ENCODE assay signal across 14 mouse cellular contexts in genomic region chr16:95455461-95455860, GRCm38 (mm10).
DNase-seq lines count a peak whose midpoint lies in the region; ATAC-seq and TF ChIP-seq lines count a peak whose summit lies in the region.
"Had no signal": no experiment of that assay in that cellular context is flagged by ENCODE, and none has a peak within 500 bp of the region (broad histone marks: within the 10 kb centered on the region; RNA-seq: fewer than 3 reads in every experiment).

No protein-coding gene starts in this region.

- DNase-seq in heart, postnatal 14 days: no peak
- DNase-seq in liver, adult 2 months (ENCODE audit: extremely low read depth, low read depth, low spot score): no peak
- no peak for DNase-seq in liver
- DNase-seq in left cerebral cortex, adult 8-10 months (ENCODE audit: low spot score in 2 of 2): no peak
- DNase-seq: cerebellum, adult 8-10 months; kidney, adult 11 months; midbrain, embryonic 14.5 days had no signal

- intact Hi-C loops in heart, postnatal 14 days (cut with DNase I): loop anchor here (5.0 kb wide), 1 partner anchor 247 kb away; the partner anchor contains the start of gene Ets2

- no peak for ATAC-seq in heart, embryonic 15.5 days (replicated peaks; ENCODE audit: insufficient number of reproducible peaks, insufficient read depth, low FRiP score, low read depth)
- no peak for ATAC-seq in liver, embryonic 12.5 days
- ATAC-seq in midbrain, embryonic 13.5 days: no peak
- ATAC-seq: activated CD4-positive, CD25-positive, alpha-beta regulatory T cell, adult 4 months had no signal

- 0 out of 2 replicates have a peak overlapping the region, but pooled peaks have one; percentile 18 for H3K27ac ChIP-seq in heart, embryonic 15.5 days
- peak overlapping the region; percentile 70; the same call in 1 of the 2 replicates for H3K27ac ChIP-seq in liver, adult 2 months (replicated peaks; ENCODE audit: insufficient read depth, low read depth, low read length)
- peak overlapping the region; percentile 82 for H3K27ac ChIP-seq in brown adipose tissue, adult 24 weeks (replicated peaks; ENCODE audit: low read depth, low read length)
- H3K27ac ChIP-seq in liver, embryonic 12.5 days: no peak overlapping the region; the same call in 1 of the 2 replicates
- no peak overlapping the region for H3K27ac ChIP-seq in midbrain, embryonic 13.5 days
- H3K27ac ChIP-seq: neural tube, embryonic 12.5 days had no signal

- no peaks in the 10 kb centered on the region for H3K36me3 ChIP-seq in heart, embryonic 15.5 days
- no peaks in the 10 kb centered on the region for H3K36me3 ChIP-seq in liver, adult 2 months (ENCODE audit: control insufficient read depth, insufficient read depth, low read length)
- H3K36me3 ChIP-seq in liver, embryonic 12.5 days: no peaks in the 10 kb centered on the region
- H3K36me3 ChIP-seq in midbrain, embryonic 13.5 days: no peaks in the 10 kb centered on the region
- H3K36me3 ChIP-seq: hindbrain, embryonic 10.5 days; neural tube, embryonic 12.5 days had no signal

- no peak for TF ChIP-seq CTCF in liver, adult 2 months (IDR thresholded peaks at IDR 0.05; ENCODE audit: low read depth, low read length)

- H3K4me1 ChIP-seq in heart, embryonic 15.5 days (replicated peaks): no peaks in the 10 kb centered on the region; the same call in 1 of the 2 replicates
- no peaks in the 10 kb centered on the region; the same call in 1 of the 2 replicates for H3K4me1 ChIP-seq in liver, adult 2 months (ENCODE audit: control insufficient read depth, insufficient read depth, low read length)
- H3K4me1 ChIP-seq in brown adipose tissue, adult 24 weeks (ENCODE audit: control insufficient read depth, insufficient read depth, insufficient read length, low read length): peaks cover 4% of the 10 kb centered on the region
- peaks cover 5% of the 10 kb centered on the region; the same call in 1 of the 2 replicates for H3K4me1 ChIP-seq in liver, embryonic 12.5 days
- H3K4me1 ChIP-seq in midbrain, embryonic 13.5 days (replicated peaks): no peaks in the 10 kb centered on the region
- H3K4me1 ChIP-seq: neural tube, embryonic 12.5 days had no signal

- H3K9me3 ChIP-seq in heart, embryonic 15.5 days (replicated peaks): no peaks in the 10 kb centered on the region
- no peaks in the 10 kb centered on the region for H3K9me3 ChIP-seq in liver, embryonic 12.5 days (replicated peaks)
- H3K9me3 ChIP-seq in midbrain, embryonic 13.5 days: no peaks in the 10 kb centered on the region
- H3K9me3 ChIP-seq: hindbrain, embryonic 10.5 days; neural tube, embryonic 12.5 days had no signal

- 78% methylated on average over 5 of the region's 5 CpGs for WGBS in heart, embryonic 15.5 days
- WGBS in liver, adult 2 months: 85% methylated on average over 5 of the region's 5 CpGs
- 57% methylated on average over 5 of the region's 5 CpGs for whole genome bisulfite sequencing in liver, embryonic 12.5 days (ENCODE audit: insufficient replicate concordance)
- WGBS in midbrain, embryonic 13.5 days: 94% methylated on average over 5 of the region's 5 CpGs

- 0 out of 2 replicates have a peak, but pooled peaks cover 4% of the 10 kb centered on the region for H3K79me2 ChIP-seq in liver, adult 2 months (ENCODE audit: control insufficient read depth, insufficient read depth, low read length)

- 0 out of 2 replicates have a peak overlapping the region, but pooled peaks have one; percentile 14 for H3K9ac ChIP-seq in heart, embryonic 15.5 days
- H3K9ac ChIP-seq in liver, adult 2 months (ENCODE audit: low read depth, low read length): peak overlapping the region; percentile 63; the same call in 1 of the 2 replicates
- no peak overlapping the region for H3K9ac ChIP-seq in liver, embryonic 12.5 days
- no peak overlapping the region for H3K9ac ChIP-seq in midbrain, embryonic 13.5 days (replicated peaks)
- H3K9ac ChIP-seq: neural tube, embryonic 12.5 days had no signal

- H3K4me2 ChIP-seq in heart, embryonic 15.5 days: peak overlapping the region; percentile 50
- H3K4me2 ChIP-seq in liver, embryonic 12.5 days: peak overlapping the region; percentile 46
- no peak overlapping the region for H3K4me2 ChIP-seq in midbrain, embryonic 13.5 days (replicated peaks)
- H3K4me2 ChIP-seq: neural tube, embryonic 12.5 days had no signal

- no peak for TF ChIP-seq POLR2A in liver, adult 2 months (IDR thresholded peaks at IDR 0.05; ENCODE audit: extremely low read depth, insufficient read depth, low read length)

- H3K4me3 ChIP-seq in heart, embryonic 15.5 days: peak overlapping the region; percentile 45
- H3K4me3 ChIP-seq in liver, adult 2 months (ENCODE audit: insufficient read depth, low read depth, low read length): peak overlapping the region; percentile 56
- H3K4me3 ChIP-seq in brown adipose tissue, adult 24 weeks (ENCODE audit: insufficient read depth, low read depth, low read length): peak overlapping the region; percentile 75
- peak overlapping the region; percentile 17; the same call in 1 of the 2 replicates for H3K4me3 ChIP-seq in liver, embryonic 12.5 days
- H3K4me3 ChIP-seq in midbrain, embryonic 13.5 days (replicated peaks): no peak overlapping the region
- H3K4me3 ChIP-seq: hindbrain, embryonic 10.5 days; neural tube, embryonic 12.5 days had no signal

- no peaks in the 10 kb centered on the region for H3K27me3 ChIP-seq in heart, embryonic 15.5 days
- no peaks in the 10 kb centered on the region for H3K27me3 ChIP-seq in liver, adult 2 months (ENCODE audit: control insufficient read depth, insufficient read depth, low read length)
- peaks cover 29% of the 10 kb centered on the region for H3K27me3 ChIP-seq in liver, embryonic 12.5 days (replicated peaks)
- H3K27me3 ChIP-seq in midbrain, embryonic 13.5 days: no peaks in the 10 kb centered on the region
- H3K27me3 ChIP-seq: neural tube, embryonic 12.5 days had no signal

Comparison
In these comparisons a context has a peak if more than half of its experiments do, and no peak if none do; other contexts are left out.
1. H3K27ac ChIP-seq: peak in heart, embryonic 15.5 days (single experiment), liver, adult 2 months (single experiment) and brown adipose tissue, adult 24 weeks (single experiment); none in liver, embryonic 12.5 days (single experiment) and midbrain, embryonic 13.5 days (single experiment).
2. H3K9ac ChIP-seq: peak in heart, embryonic 15.5 days (single experiment) and liver, adult 2 months (single experiment); none in liver, embryonic 12.5 days (single experiment) and midbrain, embryonic 13.5 days (single experiment).